Mouse (Mus musculus): Measurements from ENCODE around the gene Ncam1.

Ncam1 gene

GRCm38 (mm10) chr9:49504658-49505057 lies 294.1 kb downstream of the Ncam1 start:
- DNase-seq (ENCODE audit: low read depth, low spot score), result no peak

GRCm38 (mm10) chr9:49502245-49502644 lies 296.5 kb downstream of the Ncam1 start:
- no peak for DNase-seq (ENCODE audit: low read depth, low spot score)

DNA sequence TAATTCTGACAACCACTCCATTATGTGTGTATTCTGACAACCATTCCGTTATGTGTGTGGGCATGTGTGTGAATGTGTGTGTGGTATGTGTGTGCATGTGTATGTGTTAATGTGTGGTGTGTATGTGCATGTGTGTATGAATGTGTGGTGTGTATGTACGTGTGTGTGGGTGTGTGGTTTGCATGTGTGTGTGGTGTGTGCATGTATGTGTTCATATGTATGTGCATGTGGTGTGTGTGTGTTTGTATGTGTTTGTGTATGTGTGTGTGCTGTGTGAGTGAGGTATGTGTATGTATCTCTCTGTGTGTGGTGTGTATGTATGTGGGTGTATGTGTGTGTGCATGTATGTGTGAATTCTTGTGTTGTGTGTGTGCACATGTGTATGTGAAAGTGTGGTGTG lies 298.8 kb downstream of the Ncam1 start:
- no peak for DNase-seq (ENCODE audit: low read depth, low spot score)

GRCm38 (mm10) chr9:49493979-49494649 lies 304.6 kb downstream of the Ncam1 start:
- DNase-seq (ENCODE audit: low read depth, low spot score), result peak; percentile 80

GRCm38 (mm10) chr9:49490609-49491008 lies 308.1 kb downstream of the Ncam1 start:
- no peak for DNase-seq (ENCODE audit: low read depth, low spot score)

DNA sequence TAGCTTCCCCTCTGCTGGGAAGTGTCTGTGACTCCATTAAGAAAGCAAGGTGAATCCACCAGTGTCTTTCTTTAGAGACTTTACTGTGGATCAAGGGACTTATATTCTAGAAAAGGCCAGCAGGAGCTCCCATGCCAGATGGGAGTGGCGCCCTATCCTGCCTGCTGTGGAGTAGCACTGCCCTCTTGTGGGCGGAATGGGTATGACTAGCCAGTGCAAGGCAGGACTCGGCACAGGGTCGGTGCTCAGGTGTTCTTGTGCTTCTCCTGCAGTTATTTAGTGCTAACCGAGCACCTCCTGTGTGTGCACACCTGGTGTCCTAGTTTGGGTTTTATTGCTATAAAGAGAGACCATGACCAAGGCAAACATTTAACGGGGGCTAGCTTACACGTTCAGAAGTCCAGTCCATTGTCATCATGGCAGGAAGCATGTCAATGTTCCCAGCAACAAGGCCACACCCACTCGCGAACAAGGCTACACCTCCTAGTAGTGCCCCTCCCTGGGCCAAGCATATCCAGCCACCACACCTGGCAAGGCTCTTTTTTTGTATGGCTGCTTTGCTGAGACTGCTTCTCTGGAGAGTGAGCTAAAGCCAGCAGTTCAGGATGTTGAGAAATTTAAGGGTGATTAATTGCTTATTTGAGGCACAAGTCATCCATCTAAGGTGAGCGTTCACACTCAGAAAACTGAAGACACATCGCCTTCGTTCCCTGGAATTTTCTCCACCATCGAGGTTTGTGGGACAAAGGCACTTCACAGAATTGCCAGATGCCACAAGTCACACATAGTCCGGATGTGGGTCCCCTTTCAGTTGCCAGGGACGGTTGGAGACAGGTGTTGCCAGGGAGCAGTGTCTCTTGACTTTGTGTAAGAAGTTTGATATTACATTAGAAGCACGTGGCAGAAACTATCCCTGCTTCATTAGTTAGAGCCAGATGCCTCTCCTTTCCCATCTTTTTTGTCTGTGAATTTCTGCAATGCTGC lies 309.5 kb downstream of the Ncam1 start:
- DNase-seq (ENCODE audit: low read depth, low spot score), result peak; percentile 77

DNA sequence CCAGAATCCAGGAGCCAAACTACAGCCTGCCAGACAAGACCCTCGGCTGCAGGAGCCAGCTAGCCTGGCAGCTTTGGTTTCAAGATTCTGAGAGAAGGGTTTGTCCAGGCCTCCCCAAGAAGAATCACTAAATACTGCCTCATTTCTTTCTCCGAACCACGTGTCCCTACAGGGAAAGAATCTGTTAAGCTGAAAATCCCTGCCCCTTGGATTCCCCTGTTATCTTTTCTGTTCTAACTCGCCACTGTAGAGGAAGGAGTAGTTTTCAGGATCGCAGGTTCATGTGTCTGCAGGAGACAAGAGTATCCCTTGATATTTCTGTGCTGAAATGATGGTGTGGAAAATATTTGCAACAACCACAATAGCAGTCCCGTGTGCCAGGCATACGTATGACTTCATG lies 310.5 kb downstream of the Ncam1 start:
- no peak for DNase-seq (ENCODE audit: low read depth, low spot score)

GRCm38 (mm10) chr9:49487657-49487943 lies 311.1 kb downstream of the Ncam1 start:
- no peak for DNase-seq (ENCODE audit: low read depth, low spot score)

DNA sequence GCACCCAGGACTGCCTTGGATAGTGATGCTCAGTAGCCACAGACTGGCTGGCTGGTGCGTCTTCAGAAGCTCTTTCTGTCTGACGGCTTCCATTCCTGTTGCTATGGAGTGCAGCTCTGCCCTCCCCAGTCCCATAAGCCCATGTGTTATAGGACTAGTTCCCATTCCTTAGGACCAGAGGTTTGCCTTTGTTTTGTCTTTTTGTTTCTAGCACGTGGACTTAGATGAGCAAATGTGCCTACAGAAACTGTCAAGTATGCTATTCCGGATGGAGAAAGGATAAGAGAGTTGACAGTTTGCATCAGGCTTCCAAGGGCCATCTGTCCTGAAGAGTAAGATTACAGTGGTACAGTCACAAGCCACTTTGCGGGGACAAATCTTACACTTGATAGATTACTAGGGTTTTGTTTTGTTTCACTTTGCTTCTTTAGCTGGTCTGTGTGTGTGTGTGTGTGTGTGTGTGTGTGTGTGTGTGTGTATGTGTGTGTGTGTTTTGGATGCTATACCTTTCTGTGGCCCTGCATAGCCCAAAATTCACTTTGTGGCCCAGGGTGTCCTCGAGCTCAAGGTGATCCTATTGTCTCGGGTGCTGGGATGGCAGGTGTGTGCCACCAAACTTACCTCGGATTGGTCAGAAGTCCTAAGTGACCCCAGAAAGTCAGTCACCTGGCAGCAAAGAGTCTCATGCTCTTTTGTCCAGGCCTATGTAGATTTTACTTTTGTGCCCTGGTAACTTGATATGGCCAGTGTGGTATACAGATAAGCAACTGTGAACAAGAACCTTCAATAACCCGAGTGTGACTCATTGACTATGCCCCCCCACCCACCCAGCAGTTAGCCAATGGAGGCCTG lies 311.7 kb downstream of the Ncam1 start:
- no peak for DNase-seq (ENCODE audit: low read depth, low spot score)

DNA sequence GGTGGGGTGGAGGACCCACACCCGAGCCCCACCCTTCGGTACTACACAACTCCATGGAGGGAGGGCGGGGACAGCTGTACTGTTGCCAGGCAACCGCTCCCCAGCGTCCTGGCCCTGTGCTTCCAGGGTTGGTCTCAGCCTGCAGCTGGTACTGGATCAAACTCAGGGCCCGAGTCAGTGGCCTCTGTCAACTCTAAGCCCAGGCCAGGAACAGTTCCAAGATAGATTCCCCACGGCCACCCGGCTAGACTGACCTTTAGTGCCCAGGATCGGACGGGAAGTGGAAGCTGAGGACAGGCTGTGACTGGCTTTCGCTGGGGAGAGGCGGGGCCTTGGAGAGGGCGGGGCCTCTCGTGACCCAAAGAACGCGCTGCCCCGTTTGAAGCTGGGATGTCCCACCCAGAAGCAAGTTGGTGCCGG lies 312.8 kb downstream of the Ncam1 start, which contains the start of gene Ttc12:
Ttc12 (minus strand) TSS at position 334 of the 420 bp plus-strand sequence.
- DNase-seq (ENCODE audit: low read depth, low spot score), result peak; percentile 71

DNA sequence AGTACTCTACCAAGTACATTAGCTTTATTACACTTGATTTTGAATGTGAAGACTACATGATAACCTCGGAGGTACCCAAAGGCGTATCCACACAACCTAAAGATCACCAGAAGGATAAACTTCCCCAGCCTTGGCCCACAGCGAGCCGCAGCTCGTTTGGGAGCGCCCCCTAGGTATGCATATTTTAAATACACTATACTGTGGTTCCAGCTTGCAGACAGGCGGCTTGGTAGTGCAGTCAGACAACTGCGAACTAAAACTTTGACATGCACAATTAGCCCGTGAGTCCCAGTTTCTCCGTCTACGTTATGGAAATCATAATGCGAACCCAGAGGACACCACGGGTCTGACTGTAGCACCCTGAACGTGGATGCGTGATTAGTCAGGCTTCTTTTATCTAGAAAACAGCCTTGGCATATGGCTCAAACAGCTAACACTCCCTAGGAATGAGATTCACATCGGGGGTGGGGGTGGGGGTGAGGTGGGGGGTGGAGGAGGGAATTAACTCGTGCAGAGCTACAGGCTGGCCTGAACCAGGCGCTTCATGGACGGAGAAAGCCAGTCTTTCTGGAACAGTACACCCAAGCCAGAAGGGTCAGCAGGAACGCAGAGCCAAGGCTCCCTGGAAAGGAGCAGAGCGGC lies 313.4 kb downstream of the Ncam1 start:
- DNase-seq (ENCODE audit: low read depth, low spot score), result peak; percentile 51

DNA sequence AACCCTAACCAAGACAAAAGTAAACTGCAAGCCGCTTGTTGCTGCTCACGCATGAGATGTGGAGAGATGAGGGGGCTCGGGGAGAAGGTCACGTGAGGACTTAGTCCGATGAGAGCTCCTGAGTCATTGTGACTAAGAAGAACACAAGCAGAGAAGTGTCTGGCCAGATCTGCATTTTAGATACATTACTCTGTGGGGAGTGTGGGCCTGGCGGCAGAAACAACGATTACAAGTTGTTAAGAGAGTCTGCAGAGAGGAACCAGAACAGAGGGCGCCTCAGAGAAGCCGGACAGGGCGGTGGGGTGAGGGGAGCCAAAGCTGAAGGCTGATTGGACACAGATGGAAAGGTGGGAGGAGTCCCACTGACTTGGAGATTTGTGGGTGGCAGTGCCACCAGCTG lies 315.4 kb downstream of the Ncam1 start:
- DNase-seq (ENCODE audit: low read depth, low spot score), result peak; percentile 31

DNA sequence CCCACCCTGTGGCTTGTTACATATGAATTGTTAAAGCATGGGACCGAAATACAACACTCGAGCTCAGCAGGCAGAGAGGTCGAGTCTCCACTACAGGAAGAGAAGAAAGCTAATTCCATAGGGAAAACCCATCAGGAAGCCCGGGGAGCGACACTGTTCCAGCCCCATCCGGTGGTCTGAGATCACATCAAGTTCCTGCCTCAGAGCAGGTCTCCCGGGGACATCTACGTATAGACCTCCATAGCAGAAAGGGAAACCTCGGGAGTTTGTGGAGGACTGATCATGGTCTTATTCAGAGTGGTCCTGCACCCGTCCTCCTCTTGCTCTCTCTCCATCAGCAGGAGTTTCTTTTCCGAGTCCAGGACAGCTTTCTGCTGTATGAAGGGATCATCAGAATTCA lies 326.6 kb downstream of the Ncam1 start:
- DNase-seq (ENCODE audit: low read depth, low spot score), result no peak

DNA sequence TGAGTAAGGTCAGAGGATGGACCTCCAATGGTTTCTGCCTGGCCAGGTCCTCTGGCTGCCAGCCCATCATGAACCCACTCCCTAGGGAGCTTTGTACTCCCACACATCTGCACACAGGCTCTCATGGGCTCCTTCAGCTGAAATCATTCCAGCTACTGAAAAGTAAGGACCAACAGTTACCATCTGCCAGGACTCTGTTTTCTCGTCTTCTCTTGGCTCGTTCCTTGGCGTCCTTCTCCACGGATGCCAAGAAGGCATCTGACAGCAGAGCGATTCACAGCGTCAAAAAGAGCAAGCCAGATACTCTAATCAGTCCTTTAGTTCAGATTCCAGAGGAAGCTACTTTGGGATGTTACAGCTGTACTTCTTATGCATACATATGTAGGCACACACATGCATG lies 327.8 kb downstream of the Ncam1 start:
- DNase-seq (ENCODE audit: low read depth, low spot score), result no peak

GRCm38 (mm10) chr9:49470006-49470405 lies 328.7 kb downstream of the Ncam1 start:
- no peak for DNase-seq (ENCODE audit: low read depth, low spot score)

GRCm38 (mm10) chr9:49456136-49456535 lies 342.6 kb downstream of the Ncam1 start:
- DNase-seq (ENCODE audit: low read depth, low spot score), result no peak

- no peak for DNase-seq (ENCODE audit: low read depth, low spot score)
Measured at GRCm38 (mm10) chr9:49452396-49452795, 346.3 kb downstream of the Ncam1 start.

Data from forelimb bud, embryonic 11.5 days (tissue).